Mouse (Mus musculus): Measurements from ENCODE around the gene Ccdc87.
A peak's percentile ranks its signal among the peaks of the same experiment; 100 is the strongest.

DNA sequence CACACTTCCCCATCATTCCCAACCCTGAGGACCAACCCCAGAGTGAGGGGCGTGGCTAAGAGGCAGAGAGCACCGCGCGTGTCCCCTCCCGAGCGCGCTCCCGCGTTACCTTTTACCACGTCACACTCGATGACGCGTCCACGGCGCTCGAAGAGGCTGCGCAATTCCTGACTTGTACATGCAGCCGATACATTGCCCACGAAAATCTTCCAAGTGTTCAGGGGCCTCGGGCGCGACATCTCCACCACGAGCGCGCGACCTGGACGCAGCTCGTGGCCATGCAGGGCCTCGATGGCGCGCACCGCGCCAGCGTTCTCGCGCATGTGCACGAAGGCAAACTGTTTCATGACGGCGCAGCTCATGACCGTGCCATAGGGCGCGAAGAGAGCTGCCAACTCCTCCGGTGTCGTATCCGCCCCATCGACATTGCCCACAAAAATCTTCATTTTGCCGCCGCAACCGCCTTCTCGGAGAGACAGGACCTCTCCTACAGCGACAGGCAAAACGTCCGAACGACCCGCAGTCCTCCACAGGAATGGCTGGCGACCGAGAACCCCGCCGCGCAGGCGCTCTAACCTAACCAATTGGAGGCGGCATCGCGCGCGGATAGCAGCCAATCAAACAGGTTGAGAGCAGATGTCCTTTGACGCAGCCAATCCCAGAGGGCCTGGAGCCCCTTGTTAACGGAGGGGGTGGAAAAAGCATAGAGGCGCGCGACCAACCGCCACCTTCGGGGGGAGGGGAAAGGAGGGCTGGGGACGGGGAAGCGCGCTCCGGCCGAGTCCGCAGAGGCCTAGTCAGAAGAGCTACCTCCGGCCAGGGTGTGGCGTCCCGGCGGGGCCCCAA lies 27.9 kb upstream of the Ccdc87 start, which contains the start of the genes Gm21992 and Rbm14:
- no peak; the same call in 1 of the 2 replicates for TF ChIP-seq CTCF (IDR thresholded peaks at IDR 0.05; ENCODE audit: low read depth)
- peak; percentile 30; the same call in 1 of the 2 replicates for TF ChIP-seq EP300 (IDR thresholded peaks at IDR 0.05; ENCODE audit: low read depth)

Measured in liver, postnatal 0 days (tissue).